Comparison of ENCODE assay signal across 8 mouse cellular contexts in genomic region chr9:119578636-119579438, GRCm38 (mm10). TPM values are rescaled to one million over a fixed set of nuclear protein-coding genes. Genes with fewer than 3 reads are reported as not detected.
DNase-seq lines count a peak whose midpoint lies in the region; ATAC-seq and TF ChIP-seq lines count a peak whose summit lies in the region.

Gene Scn5a, minus strand, starts transcription at chr9:119579016.

- peak within 1 kb of the TSS; percentile 57 for H3K4me3 ChIP-seq in kidney, embryonic 14.5 days (ENCODE audit: low read length)
- H3K4me3 ChIP-seq in embryonic fibroblast, embryonic 13.5 days (ENCODE audit: insufficient read depth, low read length): peak within 1 kb of the TSS; percentile 11; the same call in 1 of the 2 replicates
- H3K4me3 ChIP-seq in hindbrain, embryonic 13.5 days: peak within 1 kb of the TSS; percentile 51
- H3K4me3 ChIP-seq in liver, postnatal 0 days (ENCODE audit: low read depth, low read length): peak within 1 kb of the TSS; percentile 53

- TF ChIP-seq POLR2A in embryonic fibroblast, embryonic 13.5 days (IDR thresholded peaks at IDR 0.05; ENCODE audit: low read depth, low read length): no peak

- peak within 1 kb of the TSS; percentile 55 for H3K9ac ChIP-seq in kidney, embryonic 14.5 days (ENCODE audit: low read depth, low read length)
- H3K9ac ChIP-seq in hindbrain, embryonic 13.5 days: peak within 1 kb of the TSS; percentile 71
- 0 out of 2 replicates have a peak within 1 kb of the TSS, but pooled peaks have one; percentile 16 for H3K9ac ChIP-seq in liver, postnatal 0 days (replicated peaks)

- TF ChIP-seq EP300 in liver, postnatal 0 days (IDR thresholded peaks at IDR 0.05; ENCODE audit: low read depth): no peak

- peak; percentile 58; the same call in 1 of the 2 replicates for ATAC-seq in kidney, embryonic 14.5 days (ENCODE audit: low FRiP score, low TSS enrichment)
- peak; percentile 12; the same call in 1 of the 2 replicates for ATAC-seq in hindbrain, embryonic 13.5 days (ENCODE audit: low FRiP score)
- ATAC-seq in liver, postnatal 0 days: peak; percentile 68; the same call in 1 of the 2 replicates

- H3K4me1 ChIP-seq in kidney, embryonic 14.5 days (ENCODE audit: control insufficient read depth, insufficient read depth, low read length): peaks cover 7% of the 10 kb centered on the region; the same call in 1 of the 2 replicates
- 0 out of 2 replicates have a peak, but pooled peaks cover 2% of the 10 kb centered on the region for H3K4me1 ChIP-seq in embryonic fibroblast, embryonic 13.5 days (ENCODE audit: control insufficient read depth, insufficient read depth, low read length)
- H3K4me1 ChIP-seq in hindbrain, embryonic 13.5 days (replicated peaks): peaks cover 16% of the 10 kb centered on the region
- H3K4me1 ChIP-seq in liver, postnatal 0 days (ENCODE audit: insufficient read depth): peaks cover 5% of the 10 kb centered on the region; the same call in 1 of the 2 replicates

- no peaks in the 10 kb centered on the region for H3K36me3 ChIP-seq in kidney, embryonic 14.5 days (ENCODE audit: control insufficient read depth, insufficient read depth, low read length)
- H3K36me3 ChIP-seq in hindbrain, embryonic 13.5 days: no peaks in the 10 kb centered on the region
- no peaks in the 10 kb centered on the region for H3K36me3 ChIP-seq in liver, postnatal 0 days (replicated peaks; ENCODE audit: insufficient read depth, low read length)

- DNase-seq in kidney, adult 8-10 months: no peak
- DNase-seq in liver, postnatal 0 days: peak; percentile 37
- peak; percentile 35 to 38 for DNase-seq in thymus, adult 18-20 months
- no peak for DNase-seq in spleen, postnatal 36 days (ENCODE audit: low spot score in 2 of 2)
- DNase-seq in spleen, postnatal 4 days (ENCODE audit: low spot score in 2 of 2): no peak

- TF ChIP-seq CTCF in embryonic fibroblast, embryonic 13.5 days (IDR thresholded peaks at IDR 0.05; ENCODE audit: borderline replicate concordance, insufficient read depth, low read length): no peak
- no peak for TF ChIP-seq CTCF in liver, postnatal 0 days (IDR thresholded peaks at IDR 0.05; ENCODE audit: low read depth)

- WGBS in kidney, embryonic 14.5 days: under 1% methylated on average over 69 of the region's 99 CpGs
- WGBS in hindbrain, embryonic 13.5 days: 2% methylated on average over 31 of the region's 99 CpGs
- 2% methylated on average over 58 of the region's 99 CpGs for WGBS in liver, postnatal 0 days (ENCODE audit: insufficient replicate concordance)

- no peak within 1 kb of the TSS for H3K27ac ChIP-seq in kidney, embryonic 14.5 days (ENCODE audit: low read depth, low read length)
- no peak within 1 kb of the TSS for H3K27ac ChIP-seq in embryonic fibroblast, embryonic 13.5 days (ENCODE audit: insufficient read depth, low read length)
- H3K27ac ChIP-seq in hindbrain, embryonic 13.5 days: no peak within 1 kb of the TSS
- no peak within 1 kb of the TSS for H3K27ac ChIP-seq in liver, postnatal 0 days (ENCODE audit: low read depth)

- H3K4me2 ChIP-seq in kidney, embryonic 14.5 days (replicated peaks; ENCODE audit: low read depth, low read length): peak within 1 kb of the TSS; percentile 98
- H3K4me2 ChIP-seq in hindbrain, embryonic 13.5 days: peak within 1 kb of the TSS; percentile 88
- peak within 1 kb of the TSS; percentile 84 for H3K4me2 ChIP-seq in liver, postnatal 0 days (ENCODE audit: low read depth, low read length)

- peaks cover 76% of the 10 kb centered on the region for H3K27me3 ChIP-seq in kidney, embryonic 14.5 days (ENCODE audit: control insufficient read depth, insufficient read depth, low read length)
- H3K27me3 ChIP-seq in hindbrain, embryonic 13.5 days: peaks cover 96% of the 10 kb centered on the region
- H3K27me3 ChIP-seq in liver, postnatal 0 days (ENCODE audit: insufficient read depth, low read length): peaks cover 62% of the 10 kb centered on the region

- H3K9me3 ChIP-seq in kidney, embryonic 14.5 days (ENCODE audit: control insufficient read depth, low read length): no peaks in the 10 kb centered on the region
- no peaks in the 10 kb centered on the region for H3K9me3 ChIP-seq in hindbrain, embryonic 13.5 days
- no peaks in the 10 kb centered on the region for H3K9me3 ChIP-seq in liver, postnatal 0 days (ENCODE audit: low read length)

RNA-seq across cellular contexts. Expression of gene Scn5a, which starts in this region (rescaled TPM):
- 0.03 and 0.27 TPM in 2 replicates for polyA plus RNA-seq in kidney, embryonic 14.5 days (2014; fragmentation: Nextera tagmentation; extraction: Ambion mirVana)
- not detected in 2 replicates for polyA plus RNA-seq in embryonic fibroblast, embryonic 13.5 days (2011; ENCODE audit: insufficient read length, low read depth, missing spikeins)
- polyA plus RNA-seq in hindbrain, embryonic 13.5 days (2015; fragmentation: Nextera tagmentation; extraction: Ambion mirVana): 0.25 and 0.32 TPM in 2 replicates
- 0.01 TPM in 2 replicates for polyA plus RNA-seq in liver, postnatal 0 days (2015; fragmentation: Nextera tagmentation; extraction: Ambion mirVana)

Comparison
In these comparisons a context has a peak if more than half of its experiments do, and no peak if none do; other contexts are left out.
1. Peak in ATAC-seq, H3K4me3 ChIP-seq, H3K9ac ChIP-seq and H3K4me2 ChIP-seq in kidney, embryonic 14.5 days; RNA of the gene not detected or under 1 TPM.
2. Peak in ATAC-seq, H3K4me3 ChIP-seq, H3K9ac ChIP-seq and H3K4me2 ChIP-seq in hindbrain, embryonic 13.5 days; RNA of the gene not detected or under 1 TPM.
3. Peak in DNase-seq, ATAC-seq, H3K4me3 ChIP-seq, H3K9ac ChIP-seq and H3K4me2 ChIP-seq in liver, postnatal 0 days; RNA of the gene not detected or under 1 TPM.
4. ATAC-seq: peak in every context shown above with its lines; median percentile 68 in liver, postnatal 0 days; 58 in kidney, embryonic 14.5 days; 12 in hindbrain, embryonic 13.5 days.
5. H3K9ac ChIP-seq: peak in every context shown above with its lines; median percentile 71 in hindbrain, embryonic 13.5 days; 55 in kidney, embryonic 14.5 days; 16 in liver, postnatal 0 days.
6. DNase-seq: peak in thymus, adult 18-20 months (2 of 2); none in kidney, adult 8-10 months (0 of 2), spleen, postnatal 36 days (0 of 2) and spleen, postnatal 4 days (0 of 2).
7. Peak in every context shown above with its lines, with median percentiles within 50 percentile points of each other: H3K4me2 ChIP-seq and H3K4me3 ChIP-seq.